Mouse (Mus musculus) liver, embryonic 12.5 days (tissue): ENCODE measurements around the gene Prex1. TPM values are rescaled to one million over a fixed set of nuclear protein-coding genes. Genes with fewer than 3 reads are reported as not detected.

Experiments
- ATAC-seq: fragments of 200-750 bp; cut with Nextera tagmentation; 2 replicates; pipeline ENCODE4 v1.8.0; 2017; ENCODE audit warnings: moderate number of reproducible peaks, mild to moderate bottlenecking, moderate library complexity
- H3K27ac ChIP-seq: fragments of 300-500 bp; sonication (generic); 2 replicates; pipeline ENCODE4 v1.5.1; 2016; ENCODE audit warnings: mild to moderate bottlenecking
- H3K27me3 ChIP-seq: fragments of 300-500 bp; sonication (generic); replicated peaks from 2 replicates; pipeline ENCODE4 v1.6.1; 2016; ENCODE audit warnings: mild to moderate bottlenecking, moderate library complexity
- H3K36me3 ChIP-seq: fragments of 300-500 bp; sonication (generic); 2 replicates; pipeline ENCODE4 v1.6.1; 2016; ENCODE audit warnings: mild to moderate bottlenecking, moderate library complexity
- H3K4me1 ChIP-seq: fragments of 300-500 bp; sonication (generic); 2 replicates; pipeline ENCODE4 v1.6.1; 2016
- H3K4me2 ChIP-seq: fragments of 300-500 bp; sonication (generic); 2 replicates; pipeline ENCODE4 v1.6.1; 2016; ENCODE audit warnings: mild to moderate bottlenecking, moderate library complexity
- H3K4me3 ChIP-seq: fragments of 300-500 bp; sonication (generic); 2 replicates; pipeline ENCODE4 v1.5.1; 2016; ENCODE audit warnings: mild to moderate bottlenecking, moderate library complexity
- H3K9ac ChIP-seq: fragments of 300-500 bp; sonication (generic); 2 replicates; pipeline ENCODE4 v1.6.1; 2016; ENCODE audit warnings: mild to moderate bottlenecking, moderate library complexity
- H3K9me3 ChIP-seq: fragments of 300-500 bp; sonication (generic); replicated peaks from 2 replicates; pipeline ENCODE4 v1.6.1; 2016; ENCODE audit warnings: mild to moderate bottlenecking, moderate library complexity
- WGBS: fragments of 180-500 bp; shearing (Covaris S2); methylation state at CpG from one replicate; pipeline ENCODE4 v1.1.7; 2016; ENCODE audit not compliant: insufficient replicate concordance; 5-methylcytosine and 5-hydroxymethylcytosine counted together
- polyA plus RNA-seq: library from polyadenylated mRNA; unstranded; fragments of >200 nt; fragmentation: Nextera tagmentation; extraction: Ambion mirVana; gene quantifications from 2 replicates; pipeline ENCODE4 v1.2.1, GENCODE M21; 2016

The Prex1 gene
- polyA plus RNA-seq, 1 experiment from 2014 or later, result 17.5 TPM

DNA sequence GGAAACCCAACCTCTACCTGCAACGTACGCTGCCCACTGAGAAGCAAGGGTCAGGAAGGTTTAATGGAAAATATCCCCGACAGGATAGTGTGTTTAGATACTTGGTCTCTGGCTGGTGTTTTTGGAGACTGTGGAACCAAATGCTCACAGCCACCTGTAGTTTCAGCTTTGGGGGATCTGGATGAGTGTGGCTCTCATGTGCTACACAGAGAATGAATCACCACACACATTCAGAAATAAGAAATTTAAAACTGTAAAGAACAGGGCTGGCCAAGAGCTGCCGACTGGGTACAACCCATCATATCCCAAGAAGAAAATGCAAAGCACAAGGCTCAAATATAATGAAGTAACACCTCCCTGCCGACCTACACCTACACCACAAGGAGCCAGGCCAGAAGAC is 73.9 kb downstream of the Prex1 start:
- 82% methylated on average over 5 of the region's 5 CpGs for WGBS
- no peak for ATAC-seq
- no peaks in the 10 kb centered on the region for H3K9me3 ChIP-seq
- no peak overlapping the region for H3K27ac ChIP-seq
- H3K36me3 ChIP-seq, result peaks cover 54% of the 10 kb centered on the region
- H3K27me3 ChIP-seq, result no peaks in the 10 kb centered on the region
- no peak overlapping the region for H3K4me3 ChIP-seq
- H3K9ac ChIP-seq, result no peak overlapping the region
- H3K4me1 ChIP-seq, result peaks cover 12% of the 10 kb centered on the region; the same call in 1 of the 2 replicates
- no peak overlapping the region for H3K4me2 ChIP-seq

DNA sequence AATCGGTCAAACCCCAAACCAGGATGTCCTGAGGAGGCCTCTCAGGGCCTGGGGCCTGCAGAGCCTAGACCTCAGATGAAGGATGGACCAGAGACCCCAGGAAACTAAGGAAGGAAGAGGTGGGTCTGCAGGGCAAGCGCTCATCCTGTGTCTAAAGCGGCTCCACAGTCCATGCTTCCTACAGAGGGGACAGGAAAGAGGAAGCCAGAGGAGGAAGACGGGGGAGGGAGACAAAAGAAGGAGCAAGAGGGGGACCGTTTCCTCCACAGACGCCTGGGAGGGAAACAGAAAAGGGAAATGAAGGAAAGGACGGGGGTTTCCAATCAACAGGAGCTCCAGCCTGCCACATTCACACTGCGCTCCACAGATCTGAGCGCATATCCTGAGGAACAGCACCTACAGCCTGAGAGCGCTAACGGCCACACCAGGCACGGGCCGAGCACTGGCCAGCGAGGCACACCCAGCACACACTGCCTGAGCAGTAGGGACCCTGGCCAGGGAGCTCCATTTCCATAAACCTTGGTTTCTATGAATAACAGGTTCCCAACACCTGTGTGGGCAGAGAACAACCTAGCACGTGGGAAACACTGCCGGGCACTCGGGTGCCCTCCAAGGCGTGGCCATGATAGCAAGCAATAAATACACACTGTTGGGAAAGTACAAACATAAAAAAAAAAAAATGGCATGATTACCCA is 74.5 kb downstream of the Prex1 start:
- Histone ChIP-seq H3K27me3 (no peaks in the 10 kb centered on the region), H3K4me1 (peaks cover 12% of the 10 kb centered on the region; the same call in 1 of the 2 replicates), H3K9me3 (no peaks in the 10 kb centered on the region), H3K36me3 (peaks cover 50% of the 10 kb centered on the region), H3K4me3 (no peak overlapping the region), H3K4me2 (no peak overlapping the region), H3K27ac (no peak overlapping the region), H3K9ac (no peak overlapping the region)
- WGBS, result 53% methylated on average over 18 of the region's 18 CpGs
- ATAC-seq, result peak; percentile 30; the same call in 1 of the 2 replicates

DNA sequence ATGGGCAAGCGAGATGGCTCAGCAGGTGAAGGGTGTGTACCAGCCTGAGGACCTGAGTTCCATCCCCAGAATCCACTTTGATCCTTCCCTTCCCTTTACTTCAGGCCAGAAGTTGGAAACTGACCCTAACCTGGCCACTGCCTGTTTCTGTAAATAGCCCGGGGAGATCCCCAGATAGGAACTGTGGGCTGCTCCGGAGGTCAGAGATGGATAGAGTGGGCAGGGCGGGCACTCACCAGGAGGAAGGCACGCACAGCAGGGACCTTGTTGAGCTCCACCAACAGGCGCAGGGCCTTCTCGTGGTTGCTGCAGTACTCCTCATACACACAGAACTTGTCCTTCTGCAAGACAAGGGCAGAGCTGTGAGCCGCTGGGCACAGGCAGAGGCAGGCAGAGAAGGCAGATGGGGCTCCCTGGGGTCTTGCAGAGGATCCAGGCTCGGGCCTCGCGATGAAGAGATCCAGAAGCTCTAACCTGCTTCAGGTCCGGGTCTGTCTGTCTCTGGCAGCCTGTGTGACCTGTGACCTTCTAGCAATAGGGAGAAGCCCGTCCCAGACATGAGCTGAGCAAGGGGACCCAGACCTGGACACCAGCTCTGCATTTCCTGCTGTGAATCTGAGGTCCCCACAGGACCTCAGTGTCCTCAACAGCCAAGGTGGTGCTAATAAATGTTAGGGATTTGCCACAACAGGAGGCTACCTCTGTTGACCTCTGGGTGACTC is 75.4 kb downstream of the Prex1 start:
- ATAC-seq, result no peak
- H3K27ac ChIP-seq, result no peak overlapping the region
- no peaks in the 10 kb centered on the region for H3K27me3 ChIP-seq
- no peak overlapping the region for H3K4me2 ChIP-seq
- no peaks in the 10 kb centered on the region for H3K9me3 ChIP-seq
- WGBS, result 66% methylated on average over 13 of the region's 13 CpGs
- H3K4me3 ChIP-seq, result no peak overlapping the region
- H3K9ac ChIP-seq, result no peak overlapping the region
- H3K36me3 ChIP-seq, result peaks cover 53% of the 10 kb centered on the region
- H3K4me1 ChIP-seq, result peaks cover 12% of the 10 kb centered on the region; the same call in 1 of the 2 replicates

DNA sequence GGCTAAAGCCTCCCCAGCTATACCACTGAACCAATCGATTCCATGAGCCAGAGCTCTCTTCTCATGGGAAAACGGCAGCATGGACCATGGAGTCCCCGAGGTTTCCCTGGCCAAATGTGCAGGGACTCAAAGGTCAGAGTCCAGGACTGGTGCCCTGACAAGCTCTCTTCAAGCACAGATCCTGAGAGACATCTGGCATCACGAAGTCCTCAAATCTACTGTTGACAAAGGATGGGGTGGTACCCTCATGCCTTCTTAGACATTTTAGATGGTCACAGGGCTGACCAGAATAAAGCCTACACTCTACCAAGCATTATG is 76.0 kb downstream of the Prex1 start:
- Histone ChIP-seq H3K4me1 (peaks cover 12% of the 10 kb centered on the region; the same call in 1 of the 2 replicates), H3K27ac (no peak overlapping the region), H3K9ac (no peak overlapping the region), H3K27me3 (no peaks in the 10 kb centered on the region), H3K4me2 (no peak overlapping the region), H3K4me3 (no peak overlapping the region), H3K36me3 (peaks cover 54% of the 10 kb centered on the region), H3K9me3 (no peaks in the 10 kb centered on the region)
- no peak for ATAC-seq
- 84% methylated on average over 4 of the region's 4 CpGs for WGBS

DNA sequence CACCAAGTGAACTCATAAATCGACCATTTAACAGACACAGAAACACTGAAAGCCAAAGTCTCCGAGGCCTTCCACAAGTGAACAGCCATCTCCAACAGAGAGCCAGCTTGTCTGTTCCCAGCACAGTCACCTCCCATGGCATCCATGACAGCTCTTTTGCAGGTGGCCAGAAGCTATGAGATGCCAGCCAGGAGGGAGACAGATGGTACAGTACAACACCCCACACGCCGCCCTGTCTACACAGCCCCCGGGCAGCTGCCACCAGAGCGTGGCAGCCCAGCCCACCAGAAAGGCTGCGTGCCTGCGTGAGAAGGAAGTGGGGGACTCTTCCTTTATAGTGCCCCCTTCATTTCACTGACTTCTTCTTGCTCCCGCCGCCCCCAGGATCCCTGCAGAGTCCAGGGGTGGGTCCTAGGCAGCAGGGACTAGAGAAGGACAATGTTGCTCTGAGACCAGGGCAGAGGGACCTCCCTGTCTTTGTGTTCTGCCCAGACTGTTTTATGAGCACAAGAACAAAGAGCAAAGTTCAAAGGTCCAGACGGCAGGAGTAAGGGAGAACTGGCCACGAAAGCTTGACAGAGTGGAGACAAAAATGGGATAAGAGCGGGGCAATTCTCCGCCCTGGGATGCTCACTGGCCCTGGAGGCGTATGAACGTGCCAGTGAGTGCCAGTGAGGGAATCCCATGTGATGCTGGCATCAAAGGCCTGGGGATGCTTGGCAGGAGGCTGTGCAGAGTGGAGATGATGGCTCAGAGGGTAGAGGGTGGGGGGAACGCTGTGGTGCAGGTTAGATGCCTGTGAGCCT is 76.6 kb downstream of the Prex1 start:
- Histone ChIP-seq H3K36me3 (peaks cover 54% of the 10 kb centered on the region), H3K4me3 (no peak overlapping the region), H3K4me2 (no peak overlapping the region), H3K27me3 (no peaks in the 10 kb centered on the region), H3K4me1 (peaks cover 17% of the 10 kb centered on the region; the same call in 1 of the 2 replicates), H3K9me3 (no peaks in the 10 kb centered on the region), H3K27ac (no peak overlapping the region), H3K9ac (no peak overlapping the region)
- 85% methylated on average over 17 of the region's 17 CpGs for WGBS
- no peak for ATAC-seq

DNA sequence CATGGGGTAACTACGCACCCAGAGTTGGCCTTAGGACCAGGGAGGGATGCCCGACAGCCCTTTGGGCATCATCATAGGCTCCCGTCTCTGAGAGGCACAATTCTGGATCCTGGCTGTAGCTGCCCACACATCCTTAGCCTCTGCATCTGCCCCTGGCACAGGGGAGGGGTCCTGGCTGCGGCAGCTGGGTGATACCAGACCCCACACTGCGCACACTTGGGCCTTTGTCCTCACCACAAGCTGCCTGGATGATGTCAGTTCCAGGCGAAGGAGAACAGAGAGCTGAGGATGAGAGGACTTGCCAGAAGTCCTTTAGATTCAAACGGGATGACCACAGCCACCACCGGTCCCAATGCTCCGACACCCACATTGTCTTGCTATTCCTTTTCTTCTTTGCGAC is 78.1 kb downstream of the Prex1 start:
- no peaks in the 10 kb centered on the region for H3K9me3 ChIP-seq
- H3K4me1 ChIP-seq, result peaks cover 32% of the 10 kb centered on the region
- no peak overlapping the region for H3K9ac ChIP-seq
- H3K27me3 ChIP-seq, result no peaks in the 10 kb centered on the region
- WGBS, result 85% methylated on average over 10 of the region's 10 CpGs
- ATAC-seq, result no peak
- H3K36me3 ChIP-seq, result peaks cover 46% of the 10 kb centered on the region
- no peak overlapping the region for H3K4me3 ChIP-seq
- H3K4me2 ChIP-seq, result no peak overlapping the region
- no peak overlapping the region for H3K27ac ChIP-seq

DNA sequence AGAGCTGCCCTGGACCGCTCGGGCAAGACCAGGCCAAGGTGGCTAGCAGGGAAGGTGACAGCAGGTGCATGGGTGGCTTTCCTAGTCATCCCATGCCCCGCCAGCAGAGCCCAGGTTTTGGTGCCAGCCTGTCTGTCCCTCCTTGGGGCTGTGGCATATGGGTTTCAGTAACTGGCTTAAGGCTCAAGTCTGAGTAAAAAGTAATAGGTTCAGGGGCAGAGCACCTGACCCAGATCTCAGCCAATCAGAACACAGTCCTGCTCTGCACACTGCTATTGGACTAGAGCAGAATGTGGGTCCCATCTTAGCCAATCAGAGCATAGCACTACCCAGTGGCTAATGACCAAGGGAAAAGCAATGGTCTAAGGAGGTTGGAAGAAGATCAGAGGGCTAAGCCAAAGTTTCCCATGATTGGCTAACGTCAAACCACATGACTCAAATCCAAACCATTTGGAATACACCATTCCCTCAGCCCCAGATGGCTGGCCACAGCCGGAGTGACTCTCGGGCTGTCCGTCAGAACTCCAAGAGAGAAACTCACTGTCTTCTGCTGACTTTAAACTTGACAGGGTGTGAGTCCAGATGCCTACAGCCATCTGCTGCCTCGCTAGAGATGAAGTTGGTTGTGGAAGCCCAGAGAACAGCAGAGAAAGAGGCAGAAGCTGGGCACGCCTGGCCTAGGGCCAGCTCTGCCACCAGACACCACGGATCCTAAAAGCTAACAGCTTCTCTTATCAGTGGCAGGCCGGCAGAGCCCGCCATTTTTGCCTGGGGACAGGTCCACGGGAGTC is 80.9 kb downstream of the Prex1 start:
- no peak for ATAC-seq
- Histone ChIP-seq H3K36me3 (peaks cover 36% of the 10 kb centered on the region), H3K9ac (no peak overlapping the region), H3K4me1 (peaks cover 19% of the 10 kb centered on the region), H3K9me3 (no peaks in the 10 kb centered on the region), H3K4me2 (no peak overlapping the region), H3K27ac (no peak overlapping the region), H3K27me3 (no peaks in the 10 kb centered on the region), H3K4me3 (no peak overlapping the region)
- WGBS, result 82% methylated on average over 13 of the region's 13 CpGs

DNA sequence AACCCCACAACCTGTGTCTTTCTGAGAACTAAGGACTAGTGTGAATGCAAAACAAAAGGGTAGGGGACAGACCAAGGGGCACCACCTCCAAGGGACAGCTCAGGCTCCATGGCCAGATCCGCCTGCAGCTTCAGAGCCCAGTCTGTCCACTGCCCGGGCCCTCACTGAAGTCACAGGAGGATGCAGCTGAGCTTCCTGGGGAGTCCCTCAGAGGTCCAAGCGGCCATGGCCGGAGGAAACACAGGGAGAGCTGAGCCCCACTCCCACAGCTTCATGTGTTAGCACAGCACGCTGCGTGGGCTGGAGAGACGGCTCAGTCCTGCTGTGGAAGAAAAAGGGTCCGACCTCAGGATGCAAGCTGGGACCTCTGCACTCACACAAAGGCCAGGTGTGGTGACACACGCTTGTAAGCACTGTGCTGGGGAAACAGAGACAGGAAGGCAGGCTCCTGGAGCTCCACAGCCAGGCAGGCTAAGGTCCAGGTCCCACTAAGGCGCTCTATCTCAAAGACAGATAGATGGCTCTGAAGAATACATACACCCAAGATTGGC is 81.9 kb downstream of the Prex1 start:
- Histone ChIP-seq H3K27me3 (no peaks in the 10 kb centered on the region), H3K9ac (no peak overlapping the region), H3K36me3 (peaks cover 36% of the 10 kb centered on the region), H3K4me1 (peaks cover 19% of the 10 kb centered on the region), H3K4me2 (no peak overlapping the region), H3K4me3 (no peak overlapping the region), H3K9me3 (0 out of 2 replicates have a peak, but pooled peaks cover 3% of the 10 kb centered on the region), H3K27ac (peak overlapping the region; percentile 37; the same call in 1 of the 2 replicates)
- 77% methylated on average over 10 of the region's 10 CpGs for WGBS
- no peak for ATAC-seq

DNA sequence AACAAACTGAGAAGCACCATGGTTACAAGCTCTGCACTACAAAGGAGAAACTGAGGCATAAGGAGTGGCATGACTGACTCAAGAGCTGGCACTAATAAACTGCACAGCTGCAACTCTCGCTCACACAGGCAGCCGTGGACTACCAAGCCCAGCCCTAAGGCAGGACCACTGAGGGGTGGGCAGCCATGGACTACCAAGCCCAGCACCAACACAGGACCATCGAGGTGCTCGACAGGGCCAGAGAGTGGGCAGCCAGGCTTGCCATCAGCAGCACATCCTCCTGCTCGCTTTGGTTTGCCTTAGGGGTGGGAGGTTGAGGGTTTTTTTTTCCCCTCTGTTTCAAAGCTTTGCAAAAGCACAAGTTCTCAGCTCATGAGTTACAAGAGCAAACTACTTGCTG is 82.4 kb downstream of the Prex1 start:
- no peak for ATAC-seq
- Histone ChIP-seq H3K36me3 (peaks cover 36% of the 10 kb centered on the region), H3K4me3 (no peak overlapping the region), H3K9me3 (0 out of 2 replicates have a peak, but pooled peaks cover 4% of the 10 kb centered on the region), H3K27me3 (no peaks in the 10 kb centered on the region), H3K4me2 (no peak overlapping the region), H3K4me1 (peaks cover 19% of the 10 kb centered on the region), H3K9ac (no peak overlapping the region), H3K27ac (no peak overlapping the region)
- 79% methylated on average over 5 of the region's 5 CpGs for WGBS

DNA sequence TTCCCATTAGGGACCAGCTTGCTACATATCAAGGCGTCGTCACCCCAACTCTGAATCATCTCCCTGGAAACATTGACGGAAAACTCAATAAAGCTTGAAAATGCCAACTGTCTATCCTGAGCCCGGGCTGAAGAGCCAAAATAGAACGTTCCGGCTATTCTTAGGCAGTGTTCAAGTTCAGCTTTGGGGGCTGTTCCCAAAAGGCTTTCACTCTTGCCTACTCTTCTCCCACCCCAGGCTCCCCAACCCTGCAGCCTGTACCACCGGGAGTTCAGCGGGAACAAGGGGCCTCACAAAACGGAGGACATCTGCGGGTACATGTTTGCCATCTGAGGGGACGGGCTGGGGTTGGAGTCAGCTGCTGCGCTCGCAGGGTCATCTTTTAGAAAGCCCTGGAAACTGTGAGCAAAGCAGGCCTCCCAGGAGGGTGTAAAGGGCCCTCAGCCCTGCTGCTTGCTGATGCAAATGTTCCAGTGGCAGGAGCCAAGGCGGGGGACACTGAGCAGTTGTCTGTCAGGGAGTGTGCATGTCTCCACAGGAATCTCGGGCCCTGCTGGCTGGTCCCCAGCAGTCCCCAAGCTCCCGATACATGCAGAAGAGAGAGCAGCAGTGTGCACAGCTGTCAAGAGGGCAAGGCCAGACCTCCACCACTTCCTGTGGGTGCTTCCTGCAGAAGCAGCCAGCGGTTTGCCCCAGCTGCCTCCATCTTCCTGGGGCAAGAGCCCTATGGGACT is 83.5 kb downstream of the Prex1 start:
- no peaks in the 10 kb centered on the region for H3K27me3 ChIP-seq
- ATAC-seq, result peak; percentile 26; the same call in 1 of the 2 replicates

More for the DNA sequence above, 83.5 kb downstream of the Prex1 start:
- Histone ChIP-seq H3K4me2 (no peak overlapping the region), H3K9ac (no peak overlapping the region), H3K4me1 (peaks cover 19% of the 10 kb centered on the region), H3K9me3 (0 out of 2 replicates have a peak, but pooled peaks cover 4% of the 10 kb centered on the region), H3K36me3 (peaks cover 36% of the 10 kb centered on the region), H3K27ac (no peak overlapping the region), H3K4me3 (no peak overlapping the region)
- WGBS, result 58% methylated on average over 17 of the region's 17 CpGs
